Mouse (Mus musculus) forebrain, embryonic 11.5 days (tissue): ENCODE measurements at regions not wholly inside any gene's neighbourhood (a gene's known extent, or its start where the extent isn't known, plus 50 kb on each side); places are given as distances from the start of the nearest gene placed in this dataset.
"Not testable (repeated sequence)": the region's sequence is repeated elsewhere in the genome, so short reads cannot be mapped to it uniquely, and the experiment has no call there.

ENCODE experiments used
- ATAC-seq: fragments of 200-750 bp; cut with Nextera tagmentation; replicated peaks from 2 replicates; pipeline ENCODE4 v1.8.0; 2017; ENCODE audit warnings: moderate TSS enrichment; ENCODE audit not compliant: low FRiP score
- DNase-seq: peaks from one replicate; pipeline ENCODE4 v3.0.0-alpha.2; 2017; ENCODE audit warnings: low spot score
- H3K27ac ChIP-seq: fragments of 300-500 bp; sonication (generic); 2 replicates; pipeline ENCODE4 v1.5.1; 2014; ENCODE audit warnings: low read depth, low read length
- H3K27me3 ChIP-seq: fragments of 300-500 bp; sonication (generic); 2 replicates; pipeline ENCODE4 v1.6.1; 2014; ENCODE audit warnings: mild to moderate bottlenecking, low read length, mixed read lengths; ENCODE audit not compliant: control insufficient read depth, insufficient read depth
- H3K36me3 ChIP-seq: fragments of 300-500 bp; sonication (generic); 2 replicates; pipeline ENCODE4 v1.6.1; 2014; ENCODE audit warnings: mild to moderate bottlenecking, low read length, moderate library complexity, mixed read lengths; ENCODE audit not compliant: control insufficient read depth, insufficient read depth
- H3K4me1 ChIP-seq: fragments of 300-500 bp; sonication (generic); replicated peaks from 2 replicates; pipeline ENCODE4 v1.6.1; 2014; ENCODE audit warnings: low read length, mixed read lengths; ENCODE audit not compliant: control insufficient read depth, insufficient read depth
- H3K4me2 ChIP-seq: fragments of 300-500 bp; sonication (generic); 2 replicates; pipeline ENCODE4 v1.6.1; 2014; ENCODE audit warnings: low read depth, mild to moderate bottlenecking, low read length, moderate library complexity, mixed read lengths; ENCODE audit not compliant: severe bottlenecking
- H3K4me3 ChIP-seq: fragments of 300-500 bp; sonication (generic); 2 replicates; pipeline ENCODE4 v1.5.1; 2014; ENCODE audit warnings: low read depth, low read length
- H3K9ac ChIP-seq: fragments of 300-500 bp; sonication (generic); 2 replicates; pipeline ENCODE4 v1.6.1; 2014; ENCODE audit warnings: low read length
- H3K9me3 ChIP-seq: fragments of 300-500 bp; sonication (generic); 2 replicates; pipeline ENCODE4 v1.6.1; 2016; ENCODE audit warnings: low read length, mixed read lengths; ENCODE audit not compliant: control insufficient read depth
- WGBS: fragments of 180-500 bp; shearing (Covaris S2); extraction: QIAGEN DNeasy Blood & Tissue Kit; methylation state at CpG from one replicate; pipeline ENCODE4 v1.1.7; 2014; 5-methylcytosine and 5-hydroxymethylcytosine counted together

GRCm38 (mm10) chr5:10550115-10550514, 303.8 kb upstream of the Gm5152 start:
- not testable (repeated sequence) for H3K27me3 ChIP-seq, H3K4me3 ChIP-seq, H3K4me2 ChIP-seq, H3K27ac ChIP-seq, H3K4me1 ChIP-seq, H3K9me3 ChIP-seq, DNase-seq, H3K36me3 ChIP-seq, H3K9ac ChIP-seq
- ATAC-seq: 0 out of 2 replicates have a peak, but pooled peaks have one; percentile 27
- 59% methylated on average over 3 of the region's 3 CpGs for WGBS

- H3K9me3 ChIP-seq: no peaks in the 10 kb centered on the region
- H3K4me3 ChIP-seq: no peak overlapping the region
- H3K4me2 ChIP-seq: no peak overlapping the region
- H3K4me1 ChIP-seq: no peaks in the 10 kb centered on the region
- H3K36me3 ChIP-seq: no peaks in the 10 kb centered on the region
- no peak overlapping the region for H3K27ac ChIP-seq
- 46% methylated on average over 5 of the region's 5 CpGs for WGBS
- DNase-seq (no peak), ATAC-seq (no peak)
- H3K9ac ChIP-seq: no peak overlapping the region
- no peaks in the 10 kb centered on the region for H3K27me3 ChIP-seq
These were observed 316.0 kb upstream of the Gm5152 start for GRCm38 (mm10) chr5:10562321-10562720.

- H3K9ac ChIP-seq: no peak overlapping the region
- no peak overlapping the region for H3K4me2 ChIP-seq
- WGBS: 8% methylated on average over 1 of the region's 1 CpGs
- H3K4me1 ChIP-seq: no peaks in the 10 kb centered on the region
- H3K27me3 ChIP-seq: no peaks in the 10 kb centered on the region
- H3K27ac ChIP-seq: no peak overlapping the region
- ATAC-seq (peak; percentile 90), DNase-seq (no peak)
- no peak overlapping the region for H3K4me3 ChIP-seq
- no peaks in the 10 kb centered on the region for H3K36me3 ChIP-seq
- no peaks in the 10 kb centered on the region for H3K9me3 ChIP-seq
These were observed 346.1 kb upstream of the Gm5152 start for GRCm38 (mm10) chr5:10592392-10592791.

- H3K4me1 ChIP-seq: no peaks in the 10 kb centered on the region
- no peaks in the 10 kb centered on the region for H3K9me3 ChIP-seq
- DNase-seq (no peak), ATAC-seq (no peak)
- no peaks in the 10 kb centered on the region for H3K27me3 ChIP-seq
- H3K4me2 ChIP-seq: no peak overlapping the region
- WGBS: 91% methylated on average over 5 of the region's 5 CpGs
- H3K4me3 ChIP-seq: no peak overlapping the region
- H3K36me3 ChIP-seq: no peaks in the 10 kb centered on the region
- H3K27ac ChIP-seq: no peak overlapping the region
- H3K9ac ChIP-seq: no peak overlapping the region
These were observed 346.8 kb upstream of the Gm8871 start for GRCm38 (mm10) chr5:10600774-10601173.

- Histone ChIP-seq H3K4me2 (no peak overlapping the region), H3K36me3 (no peaks in the 10 kb centered on the region), H3K4me1 (no peaks in the 10 kb centered on the region), H3K4me3 (no peak overlapping the region), H3K9ac (no peak overlapping the region), H3K9me3 (no peaks in the 10 kb centered on the region), H3K27me3 (no peaks in the 10 kb centered on the region), H3K27ac (no peak overlapping the region)
- 44% methylated on average over 1 of the region's 1 CpGs for WGBS
- 0 out of 2 replicates have a peak, but pooled peaks have one; percentile 33 for ATAC-seq
- no peak for DNase-seq
These were observed 314.4 kb upstream of the Gm8871 start for GRCm38 (mm10) chr5:10633176-10633575.

GRCm38 (mm10) chr5:10648075-10648474, 299.5 kb upstream of the Gm8871 start:
- H3K9me3 ChIP-seq: no peaks in the 10 kb centered on the region
- no peak overlapping the region for H3K9ac ChIP-seq
- no peak overlapping the region for H3K4me3 ChIP-seq
- DNase-seq (no peak), ATAC-seq (peak; percentile 18; the same call in 1 of the 2 replicates)
- H3K36me3 ChIP-seq: no peaks in the 10 kb centered on the region
- H3K27ac ChIP-seq: no peak overlapping the region
- 38% methylated on average over 4 of the region's 4 CpGs for WGBS
- H3K27me3 ChIP-seq: no peaks in the 10 kb centered on the region
- no peak overlapping the region for H3K4me2 ChIP-seq
- H3K4me1 ChIP-seq: no peaks in the 10 kb centered on the region

GRCm38 (mm10) chr5:10663301-10663700, 284.3 kb upstream of the Gm8871 start:
- H3K27ac ChIP-seq: no peak overlapping the region
- no peak for ATAC-seq
- 93% methylated on average over 4 of the region's 4 CpGs for WGBS

GRCm38 (mm10) chr5:10674199-10674598, 273.4 kb upstream of the Gm8871 start:
- Histone ChIP-seq H3K27me3 (no peaks in the 10 kb centered on the region), H3K36me3 (no peaks in the 10 kb centered on the region), H3K4me3 (no peak overlapping the region), H3K9ac (no peak overlapping the region), H3K27ac (no peak overlapping the region), H3K4me2 (no peak overlapping the region), H3K9me3 (no peaks in the 10 kb centered on the region), H3K4me1 (no peaks in the 10 kb centered on the region)
- 45% methylated on average over 1 of the region's 1 CpGs for WGBS
- DNase-seq: no peak
- ATAC-seq: no peak

More at GRCm38 (mm10) chr5:10663301-10663700, 284.3 kb upstream of the Gm8871 start:
- no peak for DNase-seq
- H3K4me3 ChIP-seq: no peak overlapping the region
- no peak overlapping the region for H3K9ac ChIP-seq
- no peaks in the 10 kb centered on the region for H3K36me3 ChIP-seq
- no peaks in the 10 kb centered on the region for H3K4me1 ChIP-seq
- H3K27me3 ChIP-seq: no peaks in the 10 kb centered on the region
- no peak overlapping the region for H3K4me2 ChIP-seq
- no peaks in the 10 kb centered on the region for H3K9me3 ChIP-seq

GRCm38 (mm10) chr5:10685519-10685918, 262.1 kb upstream of the Gm8871 start:
- no peak overlapping the region for H3K4me3 ChIP-seq
- no peak for DNase-seq
- ATAC-seq: no peak
- H3K27ac ChIP-seq: no peak overlapping the region
- no peaks in the 10 kb centered on the region for H3K4me1 ChIP-seq
- H3K36me3 ChIP-seq: no peaks in the 10 kb centered on the region
- H3K9ac ChIP-seq: no peak overlapping the region
- WGBS: 89% methylated on average over 4 of the region's 4 CpGs
- H3K4me2 ChIP-seq: no peak overlapping the region
- H3K9me3 ChIP-seq: no peaks in the 10 kb centered on the region
- H3K27me3 ChIP-seq: no peaks in the 10 kb centered on the region
